Mouse (Mus musculus): ENCODE data around the gene Tmem204. TPM values are rescaled to one million over a fixed set of nuclear protein-coding genes. Genes with fewer than 3 reads are reported as not detected.

Gene Tmem204
- polyA plus RNA-seq, 2 experiments, result 3.0 to 4.3 TPM

GRCm38 (mm10) chr17:25068690-25069089 lies 14.7 kb downstream of the Tmem204 start:
- Histone ChIP-seq H3K27ac (no peak overlapping the region), H3K27me3 (ENCODE audit: control insufficient read depth, insufficient read depth, low read length) (no peaks in the 10 kb centered on the region), H3K36me3 (replicated peaks; ENCODE audit: control insufficient read depth, insufficient read depth, low read depth) (no peaks in the 10 kb centered on the region), H3K9me3 (ENCODE audit: control insufficient read depth, low read length) (no peaks in the 10 kb centered on the region), H3K9ac (replicated peaks) (no peak overlapping the region), H3K4me2 (ENCODE audit: low read depth) (no peak overlapping the region), H3K4me3 (ENCODE audit: insufficient read depth in 1 of 2, low read depth in 2 of 2, low read length in 2 of 2) (no peak overlapping the region), H3K4me1 (replicated peaks; ENCODE audit: control insufficient read depth in 2 of 2, insufficient read depth in 2 of 2, low read length in 1 of 2) (peaks cover 9 to 14% of the 10 kb centered on the region in 2 experiments)
- 39% methylated on average over 2 of the region's 2 CpGs for WGBS (ENCODE audit: insufficient replicate concordance)
- DNase-seq (ENCODE audit: low read depth in 3 of 3, low spot score in 3 of 3), result no peak
- ATAC-seq (ENCODE audit: insufficient read depth), result no peak
- TF ChIP-seq CTCF (IDR thresholded peaks at IDR 0.05; ENCODE audit: low read depth) (no peak), EP300 (IDR thresholded peaks at IDR 0.05; ENCODE audit: low read depth) (no peak)

GRCm38 (mm10) chr17:25067442-25067851 lies 15.9 kb downstream of the Tmem204 start:
- H3K4me1 ChIP-seq (replicated peaks; ENCODE audit: control insufficient read depth in 2 of 2, insufficient read depth in 2 of 2, low read length in 1 of 2), result peaks cover 9 to 14% of the 10 kb centered on the region in 2 experiments
- DNase-seq (ENCODE audit: low read depth in 3 of 3, low spot score in 3 of 3), result no peak

GRCm38 (mm10) chr17:25066595-25066994 lies 16.8 kb downstream of the Tmem204 start:
- Histone ChIP-seq H3K9ac (replicated peaks) (no peak overlapping the region), H3K27me3 (ENCODE audit: control insufficient read depth, insufficient read depth, low read length) (no peaks in the 10 kb centered on the region), H3K9me3 (ENCODE audit: control insufficient read depth, low read length) (no peaks in the 10 kb centered on the region), H3K4me3 (ENCODE audit: insufficient read depth in 1 of 2, low read depth in 2 of 2, low read length in 2 of 2) (no peak overlapping the region), H3K4me1 (replicated peaks; ENCODE audit: control insufficient read depth in 2 of 2, insufficient read depth in 2 of 2, low read length in 1 of 2) (peaks cover 9 to 14% of the 10 kb centered on the region in 2 experiments), H3K36me3 (replicated peaks; ENCODE audit: control insufficient read depth, insufficient read depth, low read depth) (no peaks in the 10 kb centered on the region), H3K4me2 (ENCODE audit: low read depth) (no peak overlapping the region), H3K27ac (no peak overlapping the region)
- no peak for TF ChIP-seq CTCF (IDR thresholded peaks at IDR 0.05; ENCODE audit: low read depth)
- TF ChIP-seq EP300 (IDR thresholded peaks at IDR 0.05; ENCODE audit: low read depth), result no peak
- DNase-seq (ENCODE audit: low read depth in 3 of 3, low spot score in 3 of 3), result no peak
- WGBS (ENCODE audit: insufficient replicate concordance), result 83% methylated on average over 7 of the region's 7 CpGs
- ATAC-seq (ENCODE audit: insufficient read depth), result no peak

More at GRCm38 (mm10) chr17:25067442-25067851, 15.9 kb downstream of the Tmem204 start:
- 28% methylated on average over 8 of the region's 8 CpGs for WGBS (ENCODE audit: insufficient replicate concordance)
- Histone ChIP-seq H3K9ac (replicated peaks) (no peak overlapping the region), H3K4me2 (ENCODE audit: low read depth) (no peak overlapping the region), H3K27ac (no peak overlapping the region), H3K36me3 (replicated peaks; ENCODE audit: control insufficient read depth, insufficient read depth, low read depth) (no peaks in the 10 kb centered on the region), H3K27me3 (ENCODE audit: control insufficient read depth, insufficient read depth, low read length) (no peaks in the 10 kb centered on the region), H3K9me3 (ENCODE audit: control insufficient read depth, low read length) (no peaks in the 10 kb centered on the region), H3K4me3 (ENCODE audit: insufficient read depth in 1 of 2, low read depth in 2 of 2, low read length in 2 of 2) (no peak overlapping the region)
- no peak for TF ChIP-seq CTCF (IDR thresholded peaks at IDR 0.05; ENCODE audit: low read depth)
- TF ChIP-seq EP300 (IDR thresholded peaks at IDR 0.05; ENCODE audit: low read depth), result no peak
- ATAC-seq (ENCODE audit: insufficient read depth), result no peak

- Histone ChIP-seq H3K4me2 (ENCODE audit: low read depth) (no peak overlapping the region), H3K9me3 (ENCODE audit: control insufficient read depth, low read length) (no peaks in the 10 kb centered on the region), H3K27me3 (ENCODE audit: control insufficient read depth, insufficient read depth, low read length) (no peaks in the 10 kb centered on the region), H3K9ac (replicated peaks) (no peak overlapping the region), H3K4me1 (replicated peaks; ENCODE audit: control insufficient read depth in 2 of 2, insufficient read depth in 2 of 2, low read length in 1 of 2) (peaks cover 9 to 14% of the 10 kb centered on the region in 2 experiments), H3K27ac (no peak overlapping the region), H3K4me3 (ENCODE audit: insufficient read depth in 1 of 2, low read depth in 2 of 2, low read length in 2 of 2) (no peak overlapping the region), H3K36me3 (replicated peaks; ENCODE audit: control insufficient read depth, insufficient read depth, low read depth) (no peaks in the 10 kb centered on the region)
- DNase-seq (ENCODE audit: low read depth in 3 of 3, low spot score in 3 of 3) (no peak), ATAC-seq (ENCODE audit: insufficient read depth) (no peak)
- WGBS (ENCODE audit: insufficient replicate concordance), result 67% methylated on average over 3 of the region's 3 CpGs
- TF ChIP-seq EP300 (IDR thresholded peaks at IDR 0.05; ENCODE audit: low read depth) (no peak), CTCF (IDR thresholded peaks at IDR 0.05; ENCODE audit: low read depth) (no peak)
These were observed 18.2 kb downstream of the Tmem204 start for GRCm38 (mm10) chr17:25065189-25065588.

GRCm38 (mm10) chr17:25064351-25064750 lies 19.0 kb downstream of the Tmem204 start:
- H3K4me1 ChIP-seq (replicated peaks; ENCODE audit: control insufficient read depth in 2 of 2, insufficient read depth in 2 of 2, low read length in 1 of 2), result peaks cover 9 to 14% of the 10 kb centered on the region in 2 experiments
- TF ChIP-seq EP300 (IDR thresholded peaks at IDR 0.05; ENCODE audit: low read depth), result no peak
- no peak for TF ChIP-seq CTCF (IDR thresholded peaks at IDR 0.05; ENCODE audit: low read depth)
- ATAC-seq (ENCODE audit: insufficient read depth), result no peak
- H3K9me3 ChIP-seq (ENCODE audit: control insufficient read depth, low read length), result no peaks in the 10 kb centered on the region
- H3K4me2 ChIP-seq (ENCODE audit: low read depth), result no peak overlapping the region
- H3K27ac ChIP-seq, result no peak overlapping the region
- H3K9ac ChIP-seq (replicated peaks), result no peak overlapping the region
- no peaks in the 10 kb centered on the region for H3K27me3 ChIP-seq (ENCODE audit: control insufficient read depth, insufficient read depth, low read length)
- DNase-seq (ENCODE audit: low read depth in 3 of 3, low spot score in 3 of 3), result no peak
- WGBS (ENCODE audit: insufficient replicate concordance), result 56% methylated on average over 9 of the region's 9 CpGs
- H3K4me3 ChIP-seq (ENCODE audit: insufficient read depth in 1 of 2, low read depth in 2 of 2, low read length in 2 of 2), result no peak overlapping the region
- no peaks in the 10 kb centered on the region for H3K36me3 ChIP-seq (replicated peaks; ENCODE audit: control insufficient read depth, insufficient read depth, low read depth)
